Mouse (Mus musculus) midbrain, embryonic 10.5 days (tissue): Measurements from ENCODE around the gene Frmd5. TPM values are rescaled to one million over a fixed set of nuclear protein-coding genes. Genes with fewer than 3 reads are reported as not detected.
A peak's percentile ranks its signal among the peaks of the same experiment; 100 is the strongest.

ENCODE experiments used
- DNase-seq: peaks from one replicate; pipeline ENCODE4 v3.0.0-alpha.2; 2017; ENCODE audit warnings: low spot score
- H3K27ac ChIP-seq: fragments of 300-500 bp; sonication (generic); replicated peaks from 2 replicates; pipeline ENCODE4 v1.5.1; 2016; ENCODE audit warnings: mild to moderate bottlenecking
- H3K27me3 ChIP-seq: fragments of 300-500 bp; sonication (generic); 2 replicates; pipeline ENCODE4 v1.6.1; 2016; ENCODE audit warnings: low read depth, mild to moderate bottlenecking; ENCODE audit not compliant: poor library complexity, severe bottlenecking
- H3K36me3 ChIP-seq: fragments of 300-500 bp; sonication (generic); 2 replicates; pipeline ENCODE4 v1.6.1; 2016; ENCODE audit warnings: mild to moderate bottlenecking, moderate library complexity
- H3K4me1 ChIP-seq: fragments of 300-500 bp; sonication (generic); 2 replicates; pipeline ENCODE4 v1.6.1; 2016
- H3K4me3 ChIP-seq: fragments of 300-500 bp; sonication (generic); 2 replicates; pipeline ENCODE4 v1.5.1; 2016; ENCODE audit warnings: mild to moderate bottlenecking, moderate library complexity
- H3K9me3 ChIP-seq: fragments of 300-500 bp; sonication (generic); replicated peaks from 2 replicates; pipeline ENCODE4 v1.6.1; 2016; ENCODE audit warnings: mild to moderate bottlenecking
- WGBS: fragments of 180-500 bp; shearing (Covaris S2); methylation state at CpG from one replicate; pipeline ENCODE4 v1.1.7; 2016; 5-methylcytosine and 5-hydroxymethylcytosine counted together
- polyA plus RNA-seq: library from polyadenylated mRNA; unstranded; fragments of >200 nt; fragmentation: Nextera tagmentation; extraction: Ambion mirVana; gene quantifications from 2 replicates; pipeline ENCODE4 v1.2.1, GENCODE M21; 2016

Frmd5 gene
- polyA plus RNA-seq, 1 experiment from 2014 or later, result 10.9 TPM

DNA sequence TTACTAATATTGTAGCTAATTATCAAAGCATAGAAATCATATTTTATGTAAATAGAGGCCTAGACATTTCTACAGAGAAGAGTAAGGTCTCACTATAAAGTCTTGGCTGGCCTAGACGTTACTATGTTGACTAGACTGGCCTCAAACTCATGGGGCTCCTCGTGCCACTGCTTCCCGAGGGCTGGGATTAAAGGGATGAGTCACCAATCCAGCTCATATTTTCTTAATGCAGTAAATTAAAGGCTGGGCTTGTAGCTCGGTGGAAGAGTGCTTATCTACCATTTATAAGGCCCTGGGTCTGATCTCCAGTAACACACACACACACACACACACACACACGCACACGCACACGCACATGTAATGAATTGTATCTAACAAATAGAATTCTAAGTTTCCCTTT, 205.3 kb downstream of the Frmd5 start:
- WGBS, result 86% methylated on average over 7 of the region's 7 CpGs
- no peaks in the 10 kb centered on the region for H3K36me3 ChIP-seq

DNA sequence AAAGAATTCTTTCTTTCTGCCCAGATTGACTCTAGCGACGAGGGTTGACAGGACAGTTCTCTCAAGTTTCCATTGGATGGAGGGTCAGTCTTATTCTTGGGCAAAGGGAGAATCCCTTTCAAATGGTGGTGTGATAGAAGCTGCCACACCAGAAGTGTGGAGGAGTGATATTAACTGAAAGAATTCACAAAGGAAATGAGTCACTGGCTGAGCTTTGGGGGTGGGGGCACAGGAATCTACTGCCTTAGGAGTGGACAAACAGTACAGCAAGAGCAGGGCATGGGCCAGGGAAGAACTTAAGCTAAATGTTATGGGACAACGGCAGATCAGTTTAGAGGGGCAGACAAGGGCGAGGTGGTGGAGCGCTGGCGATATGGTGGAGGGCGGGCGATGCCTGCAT, 206.2 kb downstream of the Frmd5 start:
- Histone ChIP-seq H3K27me3 (no peaks in the 10 kb centered on the region), H3K9me3 (no peaks in the 10 kb centered on the region), H3K4me1 (0 out of 2 replicates have a peak, but pooled peaks cover 1% of the 10 kb centered on the region), H3K36me3 (no peaks in the 10 kb centered on the region), H3K4me3 (no peak overlapping the region), H3K27ac (no peak overlapping the region)
- WGBS, result 92% methylated on average over 8 of the region's 8 CpGs
- no peak for DNase-seq

More for the DNA sequence above, 205.3 kb downstream of the Frmd5 start:
- Histone ChIP-seq H3K4me1 (no peaks in the 10 kb centered on the region), H3K4me3 (no peak overlapping the region), H3K27ac (no peak overlapping the region), H3K27me3 (no peaks in the 10 kb centered on the region), H3K9me3 (no peaks in the 10 kb centered on the region)
- no peak for DNase-seq

DNA sequence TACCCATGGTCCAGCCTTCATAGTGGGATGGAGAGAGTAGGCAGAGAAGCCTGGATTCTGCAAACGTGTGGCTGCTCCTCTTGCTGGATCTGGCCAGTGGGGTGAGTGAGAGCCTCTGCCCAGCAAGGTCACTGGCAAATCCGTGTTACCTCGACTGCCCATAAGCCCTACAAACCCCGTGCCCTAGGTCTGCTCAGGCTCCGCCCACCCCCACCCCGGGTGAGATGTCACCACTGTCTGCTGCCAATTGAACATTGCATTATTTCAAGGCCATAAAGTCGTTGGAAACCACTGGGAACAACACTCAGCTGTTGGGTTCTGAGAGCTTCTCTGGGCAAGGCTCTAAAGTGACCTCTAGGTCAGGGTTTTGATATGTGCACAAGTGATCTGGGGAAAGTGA, 208.6 kb downstream of the Frmd5 start:
- Histone ChIP-seq H3K27ac (no peak overlapping the region), H3K4me1 (peaks cover 13% of the 10 kb centered on the region; the same call in 1 of the 2 replicates), H3K36me3 (no peaks in the 10 kb centered on the region), H3K27me3 (no peaks in the 10 kb centered on the region), H3K9me3 (no peaks in the 10 kb centered on the region), H3K4me3 (no peak overlapping the region)
- WGBS, result 71% methylated on average over 7 of the region's 7 CpGs
- no peak for DNase-seq

- no peaks in the 10 kb centered on the region for H3K36me3 ChIP-seq
- no peak for DNase-seq
- H3K4me1 ChIP-seq, result peaks cover 13% of the 10 kb centered on the region; the same call in 1 of the 2 replicates
- no peak overlapping the region for H3K4me3 ChIP-seq
- no peaks in the 10 kb centered on the region for H3K9me3 ChIP-seq
- H3K27ac ChIP-seq, result no peak overlapping the region
- 74% methylated on average over 2 of the region's 2 CpGs for WGBS
- H3K27me3 ChIP-seq, result no peaks in the 10 kb centered on the region
These were observed 210.3 kb downstream of the Frmd5 start for GRCm38 (mm10) chr2:121596621-121597020.

GRCm38 (mm10) chr2:121594660-121595291, 212.1 kb downstream of the Frmd5 start:
- no peak overlapping the region for H3K4me3 ChIP-seq
- 67% methylated on average over 8 of the region's 8 CpGs for whole genome bisulfite sequencing
- H3K9me3 ChIP-seq, result no peaks in the 10 kb centered on the region
- H3K4me1 ChIP-seq, result peaks cover 13% of the 10 kb centered on the region; the same call in 1 of the 2 replicates
- no peaks in the 10 kb centered on the region for H3K27me3 ChIP-seq
- no peak overlapping the region for H3K27ac ChIP-seq
- no peak for DNase-seq
- H3K36me3 ChIP-seq, result no peaks in the 10 kb centered on the region

GRCm38 (mm10) chr2:121594131-121594530, 212.8 kb downstream of the Frmd5 start:
- no peaks in the 10 kb centered on the region for H3K27me3 ChIP-seq
- H3K36me3 ChIP-seq, result no peaks in the 10 kb centered on the region
- 71% methylated on average over 3 of the region's 3 CpGs for WGBS
- peaks cover 13% of the 10 kb centered on the region; the same call in 1 of the 2 replicates for H3K4me1 ChIP-seq
- no peak overlapping the region for H3K4me3 ChIP-seq
- no peak overlapping the region for H3K27ac ChIP-seq
- no peaks in the 10 kb centered on the region for H3K9me3 ChIP-seq
- no peak for DNase-seq

DNA sequence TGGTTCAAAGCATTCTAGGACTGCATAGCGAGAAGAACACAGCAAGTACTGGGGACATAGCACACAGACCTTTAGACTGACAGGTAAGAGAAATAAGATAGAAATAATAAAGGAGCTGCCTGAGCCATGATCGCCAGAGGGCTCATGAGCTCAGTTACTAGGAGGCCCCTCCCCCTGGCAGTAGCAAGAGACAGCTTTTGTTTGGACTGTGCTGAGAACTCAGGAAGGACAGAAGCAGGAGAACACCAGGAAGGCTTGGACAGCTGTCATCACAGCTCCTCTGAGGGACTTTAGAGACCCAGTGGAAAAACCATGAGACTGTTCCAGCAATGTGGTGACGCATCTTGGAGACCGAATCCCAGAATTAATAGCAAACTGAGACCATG, 218.6 kb downstream of the Frmd5 start:
- H3K4me1 ChIP-seq, result peaks cover 23% of the 10 kb centered on the region
- peak overlapping the region; percentile 59 for H3K27ac ChIP-seq
- no peaks in the 10 kb centered on the region for H3K36me3 ChIP-seq
- no peak for DNase-seq
- H3K9me3 ChIP-seq, result no peaks in the 10 kb centered on the region
- peaks cover 20% of the 10 kb centered on the region for H3K27me3 ChIP-seq
- WGBS, result 48% methylated on average over 4 of the region's 4 CpGs
- H3K4me3 ChIP-seq, result no peak overlapping the region

GRCm38 (mm10) chr2:121587523-121588308, 219.2 kb downstream of the Frmd5 start:
- peaks cover 20% of the 10 kb centered on the region for H3K27me3 ChIP-seq
- WGBS, result 38% methylated on average over 12 of the region's 12 CpGs
- no peak overlapping the region for H3K4me3 ChIP-seq
- peak overlapping the region; percentile 59 for H3K27ac ChIP-seq
- H3K9me3 ChIP-seq, result no peaks in the 10 kb centered on the region
- no peaks in the 10 kb centered on the region for H3K36me3 ChIP-seq
- H3K4me1 ChIP-seq, result peaks cover 23% of the 10 kb centered on the region
- DNase-seq, result no peak

- H3K27ac ChIP-seq, result no peak overlapping the region
- H3K4me1 ChIP-seq, result peaks cover 23% of the 10 kb centered on the region
- no peaks in the 10 kb centered on the region for H3K36me3 ChIP-seq
- no peak for DNase-seq
- WGBS, result 79% methylated on average over 5 of the region's 5 CpGs
- peaks cover 25% of the 10 kb centered on the region for H3K27me3 ChIP-seq
- no peak overlapping the region for H3K4me3 ChIP-seq
- H3K9me3 ChIP-seq, result no peaks in the 10 kb centered on the region
These were observed 222.2 kb downstream of the Frmd5 start for GRCm38 (mm10) chr2:121584705-121585104.

- 76% methylated on average over 13 of the region's 13 CpGs for WGBS
- H3K4me1 ChIP-seq, result peaks cover 18% of the 10 kb centered on the region
- no peaks in the 10 kb centered on the region for H3K9me3 ChIP-seq
- H3K36me3 ChIP-seq, result no peaks in the 10 kb centered on the region
- H3K27me3 ChIP-seq, result peaks cover 25% of the 10 kb centered on the region
- H3K4me3 ChIP-seq, result no peak overlapping the region
- DNase-seq, result peak; percentile 44
- no peak overlapping the region for H3K27ac ChIP-seq
These were observed 223.3 kb downstream of the Frmd5 start for GRCm38 (mm10) chr2:121583468-121584116.

DNA sequence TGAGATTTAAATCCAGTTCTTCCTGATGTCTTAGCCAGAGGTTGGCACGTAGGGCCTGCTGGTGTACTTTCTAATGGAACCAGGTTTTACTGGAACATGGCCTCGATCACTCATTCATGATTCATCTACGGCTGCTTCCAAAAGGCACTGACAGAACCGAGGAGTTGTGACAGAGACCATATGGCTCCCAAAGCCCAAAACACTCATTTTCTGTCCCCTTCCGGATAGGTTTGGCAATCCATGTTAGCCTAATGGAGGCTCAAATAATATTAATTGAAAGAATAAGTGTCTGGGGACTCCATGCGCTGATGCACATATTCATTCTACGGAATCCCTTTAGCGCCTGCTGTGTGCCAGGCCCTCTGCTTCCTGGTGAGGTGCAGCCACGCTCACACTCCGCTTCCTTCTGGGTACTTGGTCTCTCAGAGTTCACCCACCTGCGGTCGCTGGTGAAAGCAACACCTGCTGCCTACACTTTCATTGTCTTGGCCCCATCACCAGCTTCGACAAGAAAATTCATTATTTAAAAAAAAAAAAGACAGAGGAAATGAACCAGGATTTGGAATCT, 224.0 kb downstream of the Frmd5 start:
- no peak overlapping the region for H3K4me3 ChIP-seq
- H3K27me3 ChIP-seq, result peaks cover 25% of the 10 kb centered on the region
- 90% methylated on average over 13 of the region's 13 CpGs for WGBS
- H3K36me3 ChIP-seq, result no peaks in the 10 kb centered on the region
- no peak overlapping the region for H3K27ac ChIP-seq
- DNase-seq, result no peak
- H3K4me1 ChIP-seq, result peaks cover 11% of the 10 kb centered on the region
- H3K9me3 ChIP-seq, result no peaks in the 10 kb centered on the region

DNA sequence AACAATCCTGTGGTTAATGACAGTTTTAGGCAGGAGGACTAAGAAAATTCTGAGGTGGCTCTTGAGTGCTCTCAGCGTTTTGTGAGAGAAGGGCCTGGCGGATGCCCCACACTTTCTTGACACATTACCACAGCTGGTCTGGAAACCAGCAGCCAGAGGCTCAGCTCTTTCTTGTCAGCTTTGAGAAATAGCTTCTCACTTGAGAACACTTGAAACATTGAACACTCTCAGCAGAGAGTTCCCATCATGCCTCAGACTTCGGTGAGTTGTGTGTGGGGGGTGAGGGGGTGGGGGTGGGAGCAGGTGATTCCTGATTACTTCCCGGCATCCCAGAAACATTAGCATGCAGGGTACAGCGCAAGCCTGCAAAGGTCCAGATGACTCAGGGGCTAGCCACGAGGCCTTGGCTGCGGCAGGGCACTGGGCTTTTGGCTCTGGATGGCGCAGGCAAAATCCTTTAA, 231.1 kb downstream of the Frmd5 start:
- no peak for DNase-seq
- 86% methylated on average over 8 of the region's 8 CpGs for WGBS
- Histone ChIP-seq H3K4me3 (no peak overlapping the region), H3K9me3 (no peaks in the 10 kb centered on the region), H3K36me3 (0 out of 2 replicates have a peak, but pooled peaks cover 3% of the 10 kb centered on the region), H3K27me3 (no peaks in the 10 kb centered on the region; the same call in 1 of the 2 replicates), H3K4me1 (peaks cover 22% of the 10 kb centered on the region), H3K27ac (no peak overlapping the region)
